Mouse (Mus musculus) lung, adult 2 months (tissue): ENCODE results near the gene Pld4.

Source experiments
- CTCF ChIP-seq: fragments of 200-500 bp; IDR thresholded peaks from 2 replicates; pipeline ENCODE4 v1.5.1; 2011; ENCODE audit warnings: mild to moderate bottlenecking, low read length, control low read depth; ENCODE audit not compliant: insufficient read depth
- POLR2A ChIP-seq: fragments of 200-500 bp; IDR thresholded peaks from 2 replicates; pipeline ENCODE4 v1.6.1; 2011; ENCODE audit warnings: low read depth, mild to moderate bottlenecking, control low read depth, low read length, borderline replicate concordance; ENCODE audit errors: extremely low read depth

DNA sequence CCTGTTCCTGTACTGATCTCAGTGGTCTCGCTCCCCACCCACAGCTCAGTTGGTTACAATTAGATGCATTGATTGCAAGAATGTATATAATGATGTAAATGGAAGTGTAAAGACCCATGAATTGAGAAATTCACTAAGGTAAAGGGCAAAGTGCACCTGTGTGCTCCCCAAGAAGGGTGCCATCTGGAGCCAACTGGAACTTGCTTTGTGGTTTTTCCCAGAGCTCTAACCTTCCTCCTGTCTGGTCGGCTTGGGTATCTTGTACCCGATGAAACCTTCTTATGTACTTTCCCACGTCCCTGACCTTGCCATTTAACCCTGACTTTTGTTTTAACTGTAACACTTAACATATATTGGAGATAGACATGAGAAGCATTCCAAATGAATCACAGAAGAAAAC, 4.6 kb upstream of the Pld4 start:
- no peak for TF ChIP-seq POLR2A
- no peak for TF ChIP-seq CTCF
